ENCODE assay signal across 8 mouse cellular contexts in genomic region chr9:108052885-108053664, GRCm38 (mm10). TPM values are rescaled to one million over a fixed set of nuclear protein-coding genes. Genes with fewer than 3 reads are reported as not detected.
DNase-seq lines count a peak whose midpoint lies in the region; ATAC-seq lines count a peak whose summit lies in the region.

TSS of gene Amigo3 (plus strand) at chr9:108053159.

- H3K4me1 ChIP-seq in hindbrain, embryonic 12.5 days, result peaks cover 23% of the 10 kb centered on the region

- H3K27me3 ChIP-seq in hindbrain, embryonic 12.5 days, result no peaks in the 10 kb centered on the region

- WGBS in hindbrain, embryonic 12.5 days, result 60% methylated on average over 20 of the region's 20 CpGs

- H3K4me2 ChIP-seq in hindbrain, embryonic 12.5 days (replicated peaks), result peak within 1 kb of the TSS; percentile 36

- peaks cover 67% of the 10 kb centered on the region for H3K36me3 ChIP-seq in hindbrain, embryonic 12.5 days

- H3K9me3 ChIP-seq in hindbrain, embryonic 12.5 days (replicated peaks), result no peaks in the 10 kb centered on the region

- peak; percentile 20; the same call in 1 of the 2 replicates for ATAC-seq in hindbrain, embryonic 12.5 days (ENCODE audit: low FRiP score)

- H3K9ac ChIP-seq in hindbrain, embryonic 12.5 days, result no peak within 1 kb of the TSS

- peak; percentile 97 for DNase-seq in NIH3T3 (ENCODE audit: low read depth)
- peak; percentile 96 for DNase-seq in cerebellum, postnatal 10 days
- DNase-seq in frontal cortex, postnatal 10 days (ENCODE audit: low spot score in 2 of 2), result peak; percentile 94 to 95
- peak; percentile 97 for DNase-seq in layer of hippocampus, postnatal 14 days (ENCODE audit: low spot score in 2 of 2)
- DNase-seq in lung, postnatal 14 days, result peak; percentile 99
- peak; percentile 80 for DNase-seq in retina, adult 2 months (ENCODE audit: low read depth, low spot score)
- DNase-seq in thymus, postnatal 36 days, result peak; percentile 93 to 95

- H3K4me3 ChIP-seq in hindbrain, embryonic 12.5 days, result no peak within 1 kb of the TSS

- no peak within 1 kb of the TSS for H3K27ac ChIP-seq in hindbrain, embryonic 12.5 days

RNA-seq across cellular contexts. Expression of gene Amigo3, which starts in this region (rescaled TPM):
- polyA plus RNA-seq in hindbrain, embryonic 12.5 days (2016; fragmentation: Nextera tagmentation; extraction: Ambion mirVana), result 3.9 TPM in 2 replicates
- total RNA-seq in layer of hippocampus, postnatal 14 days (2021), result 1 to 10 TPM; 2.2 to 2.8 TPM
